Mouse (Mus musculus) cerebellum, adult 2 months (tissue): ENCODE measurements around the gene Rcc1.

Experiments
- CTCF ChIP-seq: fragments of 200-500 bp; IDR thresholded peaks from 2 replicates; pipeline ENCODE4 v1.5.1; 2011; ENCODE audit warnings: low read depth, mild to moderate bottlenecking, control low read depth, low read length, moderate library complexity, borderline replicate concordance; ENCODE audit not compliant: insufficient read depth
- POLR2A ChIP-seq: fragments of 200-500 bp; IDR thresholded peaks from 2 replicates; pipeline ENCODE4 v1.6.1; 2011; ENCODE audit warnings: low read length, control low read depth, borderline replicate concordance; ENCODE audit not compliant: insufficient read depth

GRCm38 (mm10) chr4:132389302-132389701, 35.9 kb upstream of the Rcc1 start:
- TF ChIP-seq CTCF (no peak), POLR2A (no peak)
